Mouse (Mus musculus): Measurements from ENCODE around the gene Tarbp2. TPM values are rescaled to one million over a fixed set of nuclear protein-coding genes. Genes with fewer than 3 reads are reported as not detected.

Tarbp2 gene
- polyA plus RNA-seq (2014; fragmentation: Nextera tagmentation; extraction: Ambion mirVana) = 77.8 and 86.7 TPM in 2 replicates

DNA sequence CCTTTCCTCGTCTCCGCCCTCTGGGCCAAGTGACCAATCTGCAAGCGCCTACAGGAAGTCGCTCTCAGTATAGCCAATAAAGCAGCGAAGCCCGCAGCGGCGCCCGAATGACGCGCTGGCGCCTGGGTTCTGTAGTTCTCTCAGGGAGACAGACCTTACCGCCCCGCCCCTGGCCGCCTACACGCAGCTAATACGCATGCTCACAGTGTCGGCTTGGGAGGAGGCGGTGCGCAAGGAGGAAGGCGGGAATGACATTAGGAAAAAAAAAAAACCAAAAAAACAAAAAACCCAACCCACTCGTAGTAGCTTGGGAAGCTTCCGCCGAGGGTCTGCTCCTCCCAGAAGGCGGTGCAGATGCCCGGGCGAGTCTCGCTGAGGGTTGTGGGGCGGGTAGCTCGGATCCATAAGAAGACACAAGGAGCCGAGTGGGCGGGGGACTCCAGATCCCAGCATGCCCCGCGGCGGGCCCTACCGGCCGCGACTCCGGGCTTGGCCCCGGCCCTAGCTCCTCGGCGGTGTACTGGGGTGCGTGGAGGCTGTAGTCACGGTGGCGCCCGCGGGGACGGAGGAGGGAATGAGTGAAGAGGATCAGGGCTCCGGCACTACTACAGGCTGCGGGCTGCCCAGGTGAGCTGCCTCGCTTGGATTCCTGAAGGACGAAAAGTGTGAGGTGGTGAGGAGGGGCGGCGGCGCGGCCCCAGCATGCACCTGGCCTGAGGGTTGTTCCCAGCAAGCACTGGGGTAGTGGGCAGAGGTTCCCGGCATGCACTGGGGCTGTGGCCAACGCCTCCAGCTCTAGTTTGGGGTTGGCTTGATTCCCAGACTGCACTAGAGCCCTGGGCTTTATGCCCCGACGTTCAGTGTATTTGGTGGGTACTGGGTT, at the start of gene Tarbp2:
Tarbp2 (plus strand) TSS at position 217 of the 883 bp plus-strand sequence.
- H3K4me2 ChIP-seq (replicated peaks) = peak within 1 kb of the TSS; percentile 69
- no peaks in the 10 kb centered on the region for H3K27me3 ChIP-seq (ENCODE audit: control insufficient read depth, insufficient read depth, low read length)
- WGBS = under 1% methylated on average over 60 of the region's 60 CpGs
- H3K4me1 ChIP-seq (replicated peaks; ENCODE audit: control insufficient read depth, insufficient read depth, low read length) = peaks cover 26% of the 10 kb centered on the region
- peak within 1 kb of the TSS; percentile 97 for H3K27ac ChIP-seq
- H3K9ac ChIP-seq = peak within 1 kb of the TSS; percentile 90
- ATAC-seq (ENCODE audit: low FRiP score) = peak; percentile 92
- H3K4me3 ChIP-seq (replicated peaks; ENCODE audit: low read length) = peak within 1 kb of the TSS; percentile 72
- peaks cover 20% of the 10 kb centered on the region for H3K36me3 ChIP-seq (replicated peaks; ENCODE audit: control insufficient read depth, insufficient read depth)
- no peaks in the 10 kb centered on the region for H3K9me3 ChIP-seq (ENCODE audit: control insufficient read depth, low read length)
- peak; percentile 99 for DNase-seq (ENCODE audit: low spot score)

- H3K4me2 ChIP-seq (replicated peaks) = no peak overlapping the region
- ATAC-seq (ENCODE audit: low FRiP score) (no peak), DNase-seq (ENCODE audit: low spot score) (no peak)
- no peaks in the 10 kb centered on the region for H3K9me3 ChIP-seq (ENCODE audit: control insufficient read depth, low read length)
- H3K27me3 ChIP-seq (ENCODE audit: control insufficient read depth, insufficient read depth, low read length) = no peaks in the 10 kb centered on the region
- H3K9ac ChIP-seq = no peak overlapping the region
- H3K27ac ChIP-seq = no peak overlapping the region
- no peak overlapping the region for H3K4me3 ChIP-seq (replicated peaks; ENCODE audit: low read length)
- peaks cover 16% of the 10 kb centered on the region for H3K4me1 ChIP-seq (replicated peaks; ENCODE audit: control insufficient read depth, insufficient read depth, low read length)
- H3K36me3 ChIP-seq (replicated peaks; ENCODE audit: control insufficient read depth, insufficient read depth) = peaks cover 5% of the 10 kb centered on the region; the same call in 1 of the 2 replicates
- WGBS = 96% methylated on average over 9 of the region's 9 CpGs
These were observed 49.2 kb upstream of the Tarbp2 start for GRCm38 (mm10) chr15:102468675-102469370.

GRCm38 (mm10) chr15:102470183-102470604, 47.8 kb upstream of the Tarbp2 start, which contains the start of gene Pcbp2:
Gene Pcbp2, plus strand, starts transcription at chr15:102470539.
- Histone ChIP-seq H3K4me3 (replicated peaks; ENCODE audit: low read length) (peak within 1 kb of the TSS; percentile 60), H3K27ac (peak within 1 kb of the TSS; percentile 90), H3K9me3 (ENCODE audit: control insufficient read depth, low read length) (no peaks in the 10 kb centered on the region), H3K9ac (peak within 1 kb of the TSS; percentile 80), H3K4me1 (replicated peaks; ENCODE audit: control insufficient read depth, insufficient read depth, low read length) (peaks cover 16% of the 10 kb centered on the region), H3K36me3 (replicated peaks; ENCODE audit: control insufficient read depth, insufficient read depth) (peaks cover 18% of the 10 kb centered on the region), H3K4me2 (replicated peaks) (peak within 1 kb of the TSS; percentile 72), H3K27me3 (ENCODE audit: control insufficient read depth, insufficient read depth, low read length) (no peaks in the 10 kb centered on the region)
- ATAC-seq (ENCODE audit: low FRiP score) (peak; percentile 99), DNase-seq (ENCODE audit: low spot score) (peak; percentile 97)
- WGBS = under 1% methylated on average over 31 of the region's 40 CpGs

DNA sequence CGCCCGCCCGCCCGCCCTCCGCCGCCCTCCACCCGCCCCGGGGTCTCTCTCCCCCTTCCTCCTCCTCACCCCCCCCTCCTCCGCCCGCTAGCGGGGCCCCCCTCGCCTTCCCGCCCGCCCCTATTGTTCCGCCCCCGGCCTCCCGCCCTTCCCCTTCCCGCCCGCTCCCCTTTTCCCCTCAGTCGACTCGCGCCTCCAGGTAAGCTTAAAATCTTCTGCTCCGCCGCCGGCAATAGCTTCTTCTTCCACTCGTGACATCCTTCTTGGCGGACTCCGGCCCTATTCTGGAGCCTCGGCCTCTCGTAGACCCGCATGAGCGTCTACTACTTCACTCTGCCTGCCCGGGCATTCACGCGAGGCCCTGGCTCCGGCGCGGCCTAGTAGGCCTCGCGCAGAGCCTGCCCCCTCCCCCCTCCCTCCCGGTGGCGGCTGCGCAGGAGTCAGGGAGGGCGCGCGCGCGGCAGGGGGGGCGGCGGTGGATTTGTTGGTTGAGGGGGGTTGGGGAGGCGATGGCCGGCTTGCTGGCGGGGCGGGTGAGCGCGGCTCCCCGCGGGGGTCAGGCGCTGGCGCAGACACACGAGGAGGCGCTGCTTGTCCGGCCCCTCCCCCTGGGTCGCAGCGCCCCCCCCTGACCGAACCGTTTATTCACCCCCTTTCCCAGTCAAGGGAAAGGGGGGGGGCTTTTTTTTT, 47.2 kb upstream of the Tarbp2 start:
- H3K9ac ChIP-seq = peak overlapping the region; percentile 80
- peak overlapping the region; percentile 60 for H3K4me3 ChIP-seq (replicated peaks; ENCODE audit: low read length)
- peaks cover 16% of the 10 kb centered on the region for H3K4me1 ChIP-seq (replicated peaks; ENCODE audit: control insufficient read depth, insufficient read depth, low read length)
- no peaks in the 10 kb centered on the region for H3K27me3 ChIP-seq (ENCODE audit: control insufficient read depth, insufficient read depth, low read length)
- peak; percentile 83 for DNase-seq (ENCODE audit: low spot score)
- peak overlapping the region; percentile 90 for H3K27ac ChIP-seq
- peak; percentile 68 for ATAC-seq (ENCODE audit: low FRiP score)
- under 1% methylated on average over 45 of the region's 67 CpGs for WGBS
- no peaks in the 10 kb centered on the region for H3K9me3 ChIP-seq (ENCODE audit: control insufficient read depth, low read length)
- peaks cover 24% of the 10 kb centered on the region for H3K36me3 ChIP-seq (replicated peaks; ENCODE audit: control insufficient read depth, insufficient read depth)
- H3K4me2 ChIP-seq (replicated peaks) = peak overlapping the region; percentile 72

DNA sequence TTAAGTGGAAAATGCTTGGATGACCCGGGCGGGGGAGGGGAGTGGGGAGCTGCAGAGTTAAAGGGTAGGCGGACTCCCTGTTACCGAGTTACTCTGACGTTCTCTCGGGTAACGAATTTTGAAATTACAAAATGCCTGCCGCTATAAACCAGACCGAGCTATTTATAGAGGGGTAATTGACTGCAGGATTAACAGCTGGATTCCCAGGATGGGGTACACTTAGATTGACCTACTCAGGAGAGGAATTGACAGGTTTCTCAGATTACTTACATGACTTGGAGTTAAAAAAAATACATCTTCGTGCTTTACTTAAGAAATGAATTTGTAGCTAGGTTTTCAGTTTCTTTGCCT, 46.7 kb upstream of the Tarbp2 start:
- Histone ChIP-seq H3K4me2 (replicated peaks) (peak overlapping the region; percentile 72), H3K27ac (peak overlapping the region; percentile 90), H3K9me3 (ENCODE audit: control insufficient read depth, low read length) (no peaks in the 10 kb centered on the region), H3K27me3 (ENCODE audit: control insufficient read depth, insufficient read depth, low read length) (no peaks in the 10 kb centered on the region), H3K9ac (peak overlapping the region; percentile 80), H3K36me3 (replicated peaks; ENCODE audit: control insufficient read depth, insufficient read depth) (peaks cover 29% of the 10 kb centered on the region), H3K4me1 (replicated peaks; ENCODE audit: control insufficient read depth, insufficient read depth, low read length) (peaks cover 16% of the 10 kb centered on the region), H3K4me3 (replicated peaks; ENCODE audit: low read length) (peak overlapping the region; percentile 60)
- WGBS = 1% methylated on average over 10 of the region's 10 CpGs
- peak; percentile 2; the same call in 1 of the 2 replicates for ATAC-seq (ENCODE audit: low FRiP score)
- DNase-seq (ENCODE audit: low spot score) = peak; percentile 67

DNA sequence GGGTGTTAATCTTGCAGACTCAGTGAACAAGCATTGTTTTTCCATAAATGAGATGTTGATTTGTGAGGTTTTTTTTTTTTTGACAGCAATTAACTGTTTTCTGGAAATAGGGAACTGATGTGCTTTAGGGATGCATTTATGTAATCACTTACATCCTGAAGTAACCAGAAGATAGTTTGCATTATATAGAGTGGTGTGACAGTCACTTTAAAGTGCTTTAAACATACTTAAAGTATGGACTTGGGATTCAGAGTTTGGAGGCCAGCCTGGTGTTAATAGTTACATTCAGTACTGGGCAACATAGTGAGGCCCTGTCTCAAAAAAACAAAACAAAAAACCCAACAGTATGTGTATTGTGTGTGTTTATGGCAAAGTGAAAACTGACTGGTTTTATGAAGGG, 46.3 kb upstream of the Tarbp2 start:
- DNase-seq (ENCODE audit: low spot score) = no peak
- peak overlapping the region; percentile 80 for H3K9ac ChIP-seq
- no peak overlapping the region for H3K27ac ChIP-seq
- H3K4me2 ChIP-seq (replicated peaks) = peak overlapping the region; percentile 72
- H3K9me3 ChIP-seq (ENCODE audit: control insufficient read depth, low read length) = no peaks in the 10 kb centered on the region
- peaks cover 16% of the 10 kb centered on the region for H3K4me1 ChIP-seq (replicated peaks; ENCODE audit: control insufficient read depth, insufficient read depth, low read length)
- peaks cover 34% of the 10 kb centered on the region for H3K36me3 ChIP-seq (replicated peaks; ENCODE audit: control insufficient read depth, insufficient read depth)
- H3K27me3 ChIP-seq (ENCODE audit: control insufficient read depth, insufficient read depth, low read length) = no peaks in the 10 kb centered on the region
- ATAC-seq (ENCODE audit: low FRiP score) = no peak
- peak overlapping the region; percentile 60 for H3K4me3 ChIP-seq (replicated peaks; ENCODE audit: low read length)

- no peak overlapping the region for H3K4me2 ChIP-seq (replicated peaks)
- H3K9ac ChIP-seq = no peak overlapping the region
- H3K9me3 ChIP-seq (ENCODE audit: control insufficient read depth, low read length) = no peaks in the 10 kb centered on the region
- 75% methylated on average over 2 of the region's 2 CpGs for WGBS
- DNase-seq (ENCODE audit: low spot score) (no peak), ATAC-seq (ENCODE audit: low FRiP score) (no peak)
- no peak overlapping the region for H3K27ac ChIP-seq
- no peak overlapping the region for H3K4me3 ChIP-seq (replicated peaks; ENCODE audit: low read length)
- no peaks in the 10 kb centered on the region for H3K27me3 ChIP-seq (ENCODE audit: control insufficient read depth, insufficient read depth, low read length)
- peaks cover 49% of the 10 kb centered on the region for H3K36me3 ChIP-seq (replicated peaks; ENCODE audit: control insufficient read depth, insufficient read depth)
- peaks cover 16% of the 10 kb centered on the region for H3K4me1 ChIP-seq (replicated peaks; ENCODE audit: control insufficient read depth, insufficient read depth, low read length)
These were observed 44.7 kb upstream of the Tarbp2 start for GRCm38 (mm10) chr15:102473246-102473645.

- WGBS = 90% methylated on average over 2 of the region's 2 CpGs
- H3K27me3 ChIP-seq (ENCODE audit: control insufficient read depth, insufficient read depth, low read length) = no peaks in the 10 kb centered on the region
- H3K9me3 ChIP-seq (ENCODE audit: control insufficient read depth, low read length) = no peaks in the 10 kb centered on the region
- H3K36me3 ChIP-seq (replicated peaks; ENCODE audit: control insufficient read depth, insufficient read depth) = peaks cover 62% of the 10 kb centered on the region
- no peak overlapping the region for H3K4me3 ChIP-seq (replicated peaks; ENCODE audit: low read length)
- ATAC-seq (ENCODE audit: low FRiP score) (no peak), DNase-seq (ENCODE audit: low spot score) (no peak)
- peaks cover 16% of the 10 kb centered on the region for H3K4me1 ChIP-seq (replicated peaks; ENCODE audit: control insufficient read depth, insufficient read depth, low read length)
- H3K27ac ChIP-seq = no peak overlapping the region
- H3K4me2 ChIP-seq (replicated peaks) = no peak overlapping the region
- H3K9ac ChIP-seq = no peak overlapping the region
These were observed 43.5 kb upstream of the Tarbp2 start for GRCm38 (mm10) chr15:102474520-102474919.

GRCm38 (mm10) chr15:102483136-102483535, 34.9 kb upstream of the Tarbp2 start:
- H3K36me3 ChIP-seq (replicated peaks; ENCODE audit: control insufficient read depth, insufficient read depth) = peaks cover 93% of the 10 kb centered on the region
- 91% methylated on average over 3 of the region's 3 CpGs for WGBS
- DNase-seq (ENCODE audit: low spot score) (no peak), ATAC-seq (ENCODE audit: low FRiP score) (no peak)
- no peak overlapping the region for H3K4me2 ChIP-seq (replicated peaks)
- no peak overlapping the region for H3K27ac ChIP-seq
- no peak overlapping the region for H3K4me3 ChIP-seq (replicated peaks; ENCODE audit: low read length)
- H3K4me1 ChIP-seq (replicated peaks; ENCODE audit: control insufficient read depth, insufficient read depth, low read length) = no peaks in the 10 kb centered on the region
- H3K9ac ChIP-seq = no peak overlapping the region
- no peaks in the 10 kb centered on the region for H3K9me3 ChIP-seq (ENCODE audit: control insufficient read depth, low read length)
- no peaks in the 10 kb centered on the region for H3K27me3 ChIP-seq (ENCODE audit: control insufficient read depth, insufficient read depth, low read length)

Measured in hindbrain, embryonic 14.5 days (tissue).